Mouse (Mus musculus): ENCODE results near the gene Slc25a33. TPM values are rescaled to one million over a fixed set of nuclear protein-coding genes. Genes with fewer than 3 reads are reported as not detected.

Slc25a33 gene
- polyA plus RNA-seq, 1 experiment: 43.7 TPM

DNA sequence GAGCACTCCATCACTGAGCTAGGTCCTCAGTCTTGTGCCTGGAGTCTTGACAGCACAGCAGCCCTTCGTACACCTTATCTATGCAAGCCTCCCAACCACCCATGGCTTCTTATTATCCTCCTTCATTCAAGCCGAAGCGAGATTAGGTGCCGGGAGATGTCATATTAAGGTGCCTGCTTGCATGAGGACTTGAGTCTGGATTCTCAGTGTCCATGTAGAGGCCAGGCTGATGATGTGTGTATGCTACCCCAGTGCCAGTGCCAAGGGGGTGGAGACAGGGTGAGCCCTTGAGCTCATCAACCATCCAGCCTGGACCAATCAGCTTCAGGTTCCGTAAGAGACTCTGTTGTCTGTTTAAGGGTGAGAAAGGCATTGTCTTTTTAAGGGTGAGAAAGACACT is 10.8 kb upstream of the Slc25a33 start:
- TF ChIP-seq CTCF (IDR thresholded peaks at IDR 0.05; ENCODE audit: extremely low read depth, insufficient read depth, low read length): no peak
- no peak for TF ChIP-seq POLR2A (IDR thresholded peaks at IDR 0.05; ENCODE audit: extremely low read depth, insufficient read depth, low read length)
- H3K4me3 ChIP-seq (ENCODE audit: insufficient read depth, low read length): no peak overlapping the region
- no peaks in the 10 kb centered on the region for H3K4me1 ChIP-seq (ENCODE audit: control insufficient read depth, insufficient read depth, low read length)
- H3K27ac ChIP-seq (ENCODE audit: insufficient read depth, low read length): no peak overlapping the region

DNA sequence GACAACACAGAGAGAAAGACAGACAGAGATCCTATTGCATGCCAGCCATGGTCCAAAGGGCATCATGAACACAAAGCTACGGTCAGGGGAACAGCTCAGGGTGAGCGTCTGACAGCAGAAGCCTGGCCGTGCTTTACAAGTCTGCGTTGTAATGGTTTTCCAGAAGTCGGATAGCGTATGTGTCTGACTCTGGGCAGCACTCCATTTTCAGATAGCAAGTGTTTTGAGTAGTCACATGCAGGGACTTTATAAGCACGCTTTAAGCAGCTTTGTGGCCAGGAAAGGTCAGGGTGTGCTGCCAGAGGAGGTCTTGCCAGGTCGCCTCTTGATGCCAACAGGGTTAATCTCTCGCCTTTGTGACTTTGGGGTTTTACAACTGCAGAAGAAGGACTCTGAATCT is 10.3 kb upstream of the Slc25a33 start:
- TF ChIP-seq CTCF (IDR thresholded peaks at IDR 0.05; ENCODE audit: extremely low read depth, insufficient read depth, low read length) (no peak), POLR2A (IDR thresholded peaks at IDR 0.05; ENCODE audit: extremely low read depth, insufficient read depth, low read length) (no peak)

DNA sequence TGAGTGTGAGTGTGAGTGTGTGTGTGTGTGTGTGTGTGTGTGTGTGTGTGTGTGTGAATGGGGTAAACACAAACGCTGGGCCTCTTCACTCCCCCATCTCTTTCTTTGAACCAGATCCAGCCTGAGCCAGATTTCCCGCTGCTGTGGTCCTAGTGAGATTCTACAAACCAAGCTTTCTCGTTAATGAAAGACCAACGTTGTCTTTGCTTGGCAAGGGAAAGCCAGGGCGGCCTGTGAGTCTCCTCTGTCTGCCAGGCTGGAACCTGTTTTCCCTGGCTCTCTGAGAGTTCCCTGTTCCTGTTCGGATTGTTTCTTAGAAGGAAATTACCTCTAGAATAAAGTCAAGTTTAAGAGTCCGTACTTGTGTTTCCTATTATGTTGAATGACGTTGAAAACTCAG is 8.9 kb upstream of the Slc25a33 start:
- TF ChIP-seq CTCF (IDR thresholded peaks at IDR 0.05; ENCODE audit: extremely low read depth, insufficient read depth, low read length) (no peak), POLR2A (IDR thresholded peaks at IDR 0.05; ENCODE audit: extremely low read depth, insufficient read depth, low read length) (no peak)
- Histone ChIP-seq H3K4me3 (ENCODE audit: insufficient read depth, low read length) (no peak overlapping the region), H3K27ac (ENCODE audit: insufficient read depth, low read length) (no peak overlapping the region), H3K4me1 (ENCODE audit: control insufficient read depth, insufficient read depth, low read length) (no peaks in the 10 kb centered on the region)

More for the DNA sequence above, 10.3 kb upstream of the Slc25a33 start:
- H3K27ac ChIP-seq (ENCODE audit: insufficient read depth, low read length): no peak overlapping the region
- H3K4me3 ChIP-seq (ENCODE audit: insufficient read depth, low read length): no peak overlapping the region
- H3K4me1 ChIP-seq (ENCODE audit: control insufficient read depth, insufficient read depth, low read length): no peaks in the 10 kb centered on the region

DNA sequence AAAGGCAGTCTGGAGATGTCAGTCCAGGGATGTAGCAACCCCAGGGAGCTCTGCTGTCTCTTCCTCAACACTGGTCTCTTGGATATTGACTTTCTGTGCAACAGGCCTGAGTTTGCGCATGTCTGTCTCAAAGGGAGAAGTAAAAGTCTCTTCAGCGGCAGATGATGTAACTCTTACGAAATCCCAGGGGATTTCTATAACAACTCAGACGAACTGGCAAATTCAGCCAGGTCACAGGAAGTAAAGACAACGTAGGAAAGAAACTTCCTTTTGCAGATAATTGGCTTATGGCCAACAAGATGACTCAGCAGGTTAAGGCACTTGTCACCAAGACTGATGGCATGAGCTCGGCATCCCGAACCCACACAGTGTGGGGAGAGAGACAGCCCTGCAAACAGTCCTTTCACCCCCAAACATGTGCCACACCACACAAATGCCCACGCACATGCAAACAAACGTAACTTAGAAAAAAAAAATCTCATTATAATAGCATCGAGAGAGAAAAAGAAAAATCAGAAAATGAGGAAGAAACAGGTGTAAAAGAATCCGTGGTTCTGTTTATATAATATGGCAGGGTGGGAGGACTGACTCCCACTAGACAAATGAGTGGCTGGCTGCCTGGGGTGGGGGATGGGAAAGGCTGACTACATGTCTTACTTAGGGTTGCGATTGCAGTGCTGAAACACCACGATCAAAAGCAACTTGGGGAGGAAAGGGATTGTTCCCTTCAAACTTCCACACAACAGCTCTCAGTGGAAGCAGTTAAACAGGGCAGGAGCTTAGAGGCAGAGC is 6.7 kb upstream of the Slc25a33 start:
- no peak overlapping the region for H3K27ac ChIP-seq (ENCODE audit: insufficient read depth, low read length)
- TF ChIP-seq POLR2A (IDR thresholded peaks at IDR 0.05; ENCODE audit: extremely low read depth, insufficient read depth, low read length) (no peak), CTCF (IDR thresholded peaks at IDR 0.05; ENCODE audit: extremely low read depth, insufficient read depth, low read length) (no peak)
- no peaks in the 10 kb centered on the region for H3K4me1 ChIP-seq (ENCODE audit: control insufficient read depth, insufficient read depth, low read length)
- H3K4me3 ChIP-seq (ENCODE audit: insufficient read depth, low read length): no peak overlapping the region

DNA sequence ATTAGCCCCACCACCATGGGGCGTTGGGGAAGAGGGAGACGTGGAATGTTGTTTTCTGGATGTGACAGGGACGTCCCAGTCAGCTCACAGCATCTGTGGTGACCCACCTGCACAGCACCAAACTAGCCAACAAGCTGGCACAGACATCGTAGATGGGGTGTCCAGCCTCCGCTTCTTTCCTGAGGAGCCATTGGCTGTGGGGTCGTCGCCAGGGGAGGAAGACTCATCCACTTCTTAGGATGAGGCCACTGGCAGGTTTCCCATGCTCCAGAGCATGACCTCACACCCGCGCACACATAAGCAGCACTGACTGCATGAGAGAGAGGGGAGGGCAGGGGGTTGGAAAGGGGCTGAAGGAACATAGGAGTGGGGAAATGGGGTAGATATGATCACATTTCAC is 5.9 kb upstream of the Slc25a33 start:
- no peak overlapping the region for H3K4me3 ChIP-seq (ENCODE audit: insufficient read depth, low read length)
- H3K4me1 ChIP-seq (ENCODE audit: control insufficient read depth, insufficient read depth, low read length): no peaks in the 10 kb centered on the region
- TF ChIP-seq CTCF (IDR thresholded peaks at IDR 0.05; ENCODE audit: extremely low read depth, insufficient read depth, low read length) (no peak), POLR2A (IDR thresholded peaks at IDR 0.05; ENCODE audit: extremely low read depth, insufficient read depth, low read length) (no peak)
- H3K27ac ChIP-seq (ENCODE audit: insufficient read depth, low read length): no peak overlapping the region

DNA sequence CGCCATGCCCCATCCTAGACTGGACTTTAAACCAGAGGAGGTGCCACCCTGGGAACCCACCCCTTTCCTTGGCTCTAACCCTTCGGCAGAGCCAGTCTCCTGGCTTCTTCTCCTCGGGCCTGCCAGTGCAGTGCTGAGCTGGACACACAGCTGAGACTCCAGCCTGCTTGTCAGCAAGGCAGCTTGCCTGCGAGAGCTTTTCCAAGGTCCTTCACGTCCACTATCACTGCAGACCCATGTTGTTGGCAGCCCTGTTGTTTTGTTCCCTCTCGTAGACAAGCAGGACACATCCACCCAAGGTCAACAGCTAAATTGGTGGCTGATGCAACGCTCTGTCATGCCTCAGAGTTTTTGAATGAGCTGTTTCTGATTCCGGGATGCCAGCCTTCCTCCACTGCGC is 3.0 kb upstream of the Slc25a33 start:
- Histone ChIP-seq H3K4me3 (ENCODE audit: insufficient read depth, low read length) (no peak overlapping the region), H3K4me1 (ENCODE audit: control insufficient read depth, insufficient read depth, low read length) (peaks cover 6% of the 10 kb centered on the region), H3K27ac (ENCODE audit: insufficient read depth, low read length) (no peak overlapping the region)
- no peak for TF ChIP-seq POLR2A (IDR thresholded peaks at IDR 0.05; ENCODE audit: extremely low read depth, insufficient read depth, low read length)
- no peak for TF ChIP-seq CTCF (IDR thresholded peaks at IDR 0.05; ENCODE audit: extremely low read depth, insufficient read depth, low read length)

DNA sequence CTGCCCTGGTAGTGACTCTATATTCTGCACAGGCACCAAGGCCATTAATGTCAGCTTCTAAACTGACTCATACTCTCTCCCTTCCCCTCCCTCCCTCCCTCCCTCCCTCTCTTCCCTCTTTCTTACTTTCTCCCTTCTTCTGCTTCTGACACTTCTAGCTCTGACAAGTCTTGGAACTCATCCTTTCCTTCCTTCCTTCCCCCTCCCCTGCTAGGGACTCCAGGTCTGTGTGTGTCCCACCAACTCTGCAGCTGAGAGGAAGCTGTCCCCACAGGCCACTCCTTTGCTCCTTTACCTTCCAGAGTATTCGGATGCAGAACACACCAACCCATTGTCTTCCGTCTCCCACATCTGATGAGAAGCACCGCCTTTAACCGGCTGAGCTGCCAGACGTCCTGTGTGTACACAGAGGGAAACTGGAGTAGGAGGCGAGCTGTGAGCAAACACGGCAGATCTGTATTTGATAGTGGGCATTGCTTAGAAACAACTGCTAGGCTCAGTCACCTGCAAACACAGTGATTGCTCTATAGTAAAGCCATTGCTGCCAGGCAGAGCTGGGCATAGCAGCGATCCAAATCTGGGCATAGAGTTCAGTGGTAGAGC is 1.8 kb upstream of the Slc25a33 start:
- TF ChIP-seq CTCF (IDR thresholded peaks at IDR 0.05; ENCODE audit: extremely low read depth, insufficient read depth, low read length): no peak
- TF ChIP-seq POLR2A (IDR thresholded peaks at IDR 0.05; ENCODE audit: extremely low read depth, insufficient read depth, low read length): no peak
- H3K27ac ChIP-seq (ENCODE audit: insufficient read depth, low read length): no peak overlapping the region
- no peak overlapping the region for H3K4me3 ChIP-seq (ENCODE audit: insufficient read depth, low read length)

DNA sequence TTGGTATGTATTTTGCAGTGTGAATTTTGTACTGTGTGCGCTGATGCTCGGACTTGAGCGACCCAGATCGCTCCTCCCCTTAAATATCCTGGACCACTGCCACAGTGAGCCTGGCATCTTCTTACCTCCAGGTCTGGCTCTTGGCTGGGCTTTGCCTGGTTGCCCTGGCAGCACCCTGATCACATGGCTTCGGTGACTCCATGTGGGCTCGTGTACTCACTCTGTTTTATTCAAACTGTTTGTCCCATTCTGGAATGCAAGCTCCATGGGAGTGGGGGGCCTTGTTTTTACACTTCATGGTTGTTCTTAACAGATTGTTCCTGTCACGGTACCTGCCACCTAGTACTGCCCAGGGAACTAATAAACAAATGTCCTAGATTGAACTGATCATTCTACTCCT is 1.3 kb upstream of the Slc25a33 start:
- Histone ChIP-seq H3K4me3 (ENCODE audit: insufficient read depth, low read length) (no peak overlapping the region), H3K27ac (ENCODE audit: insufficient read depth, low read length) (no peak overlapping the region), H3K4me1 (ENCODE audit: control insufficient read depth, insufficient read depth, low read length) (peaks cover 6% of the 10 kb centered on the region)
- TF ChIP-seq CTCF (IDR thresholded peaks at IDR 0.05; ENCODE audit: extremely low read depth, insufficient read depth, low read length): no peak
- no peak for TF ChIP-seq POLR2A (IDR thresholded peaks at IDR 0.05; ENCODE audit: extremely low read depth, insufficient read depth, low read length)

More for the DNA sequence above, 1.8 kb upstream of the Slc25a33 start:
- peaks cover 6% of the 10 kb centered on the region for H3K4me1 ChIP-seq (ENCODE audit: control insufficient read depth, insufficient read depth, low read length)

DNA sequence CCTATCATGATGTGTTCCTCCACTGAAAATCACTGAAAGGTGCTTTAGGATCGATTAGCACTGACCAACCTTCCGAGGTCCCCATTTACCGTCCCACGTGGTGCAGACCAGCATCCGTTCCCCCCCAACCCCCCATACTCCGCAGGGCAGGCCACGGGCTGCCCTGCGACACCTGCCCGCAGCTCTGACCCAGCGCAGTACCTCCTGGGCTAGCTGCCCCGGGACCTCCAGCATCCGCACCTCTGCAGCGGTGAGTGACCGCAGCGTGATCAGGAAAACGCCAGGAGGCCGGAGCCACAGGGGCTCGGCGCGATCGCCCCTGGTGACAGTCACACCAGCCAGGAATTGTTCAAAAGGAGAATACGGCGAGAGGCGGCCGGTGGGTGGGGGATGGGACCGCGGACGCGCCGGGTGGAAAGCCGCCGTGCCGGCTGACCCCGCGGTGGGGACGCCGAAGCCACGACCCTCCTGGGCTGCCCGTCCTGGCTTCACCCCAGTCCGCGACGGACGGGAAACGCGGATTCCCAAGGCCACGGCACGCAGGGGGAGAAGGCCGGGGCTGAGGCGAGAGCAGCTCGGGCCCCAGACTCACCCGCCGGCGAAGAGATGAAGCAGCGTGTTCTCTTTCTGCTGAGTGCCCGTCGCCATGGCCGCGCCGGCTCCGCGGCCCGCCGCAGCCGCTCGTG is 526 bp downstream of the Slc25a33 start:
- peak overlapping the region; percentile 76 for H3K4me3 ChIP-seq (ENCODE audit: insufficient read depth, low read length)
- peaks cover 6% of the 10 kb centered on the region for H3K4me1 ChIP-seq (ENCODE audit: control insufficient read depth, insufficient read depth, low read length)
- TF ChIP-seq POLR2A (IDR thresholded peaks at IDR 0.05; ENCODE audit: extremely low read depth, insufficient read depth, low read length) (no peak), CTCF (IDR thresholded peaks at IDR 0.05; ENCODE audit: extremely low read depth, insufficient read depth, low read length) (no peak)
- H3K27ac ChIP-seq (ENCODE audit: insufficient read depth, low read length): peak overlapping the region; percentile 96
